Mouse (Mus musculus) heart, embryonic 16.5 days (tissue): ENCODE measurements at regions not wholly inside any gene's neighbourhood (a gene's known extent, or its start where the extent isn't known, plus 50 kb on each side); places are given as distances from the start of the nearest gene placed in this dataset.
A peak's percentile ranks its signal among the peaks of the same experiment; 100 is the strongest.

Experiments
- ATAC-seq: fragments of 200-750 bp; cut with Nextera tagmentation; replicated peaks from 2 replicates; pipeline ENCODE4 v1.8.0; 2017; ENCODE audit warnings: moderate number of reproducible peaks; ENCODE audit not compliant: insufficient read depth, low FRiP score; ENCODE audit errors: extremely low read depth
- H3K27ac ChIP-seq: fragments of 300-500 bp; sonication (generic); 2 replicates; pipeline ENCODE4 v1.5.1; 2014; ENCODE audit warnings: mild to moderate bottlenecking, low read length, control low read depth, moderate library complexity
- H3K27me3 ChIP-seq: fragments of 300-500 bp; sonication (generic); 2 replicates; pipeline ENCODE4 v1.6.1; 2014; ENCODE audit warnings: low read length, mixed read lengths; ENCODE audit not compliant: control insufficient read depth, insufficient read depth
- H3K36me3 ChIP-seq: fragments of 300-500 bp; sonication (generic); 2 replicates; pipeline ENCODE4 v1.6.1; 2014; ENCODE audit not compliant: control insufficient read depth, insufficient read depth
- H3K4me1 ChIP-seq: fragments of 300-500 bp; sonication (generic); 2 replicates; pipeline ENCODE4 v1.6.1; 2014; ENCODE audit warnings: low read length, mixed read lengths; ENCODE audit not compliant: control insufficient read depth, insufficient read depth
- H3K4me2 ChIP-seq: fragments of 300-500 bp; sonication (generic); 2 replicates; pipeline ENCODE4 v1.6.1; 2014; ENCODE audit warnings: low read depth, mild to moderate bottlenecking, control low read depth, low read length
- H3K4me3 ChIP-seq: fragments of 300-500 bp; sonication (generic); 2 replicates; pipeline ENCODE4 v1.5.1; 2014; ENCODE audit warnings: mild to moderate bottlenecking, control low read depth, low read length
- H3K9ac ChIP-seq: fragments of 300-500 bp; sonication (generic); 2 replicates; pipeline ENCODE4 v1.6.1; 2014; ENCODE audit warnings: low read length, control low read depth
- H3K9me3 ChIP-seq: fragments of 300-500 bp; sonication (generic); replicated peaks from 2 replicates; pipeline ENCODE4 v1.6.1; 2016; ENCODE audit warnings: low read length; ENCODE audit not compliant: control insufficient read depth
- WGBS: fragments of 180-500 bp; shearing (Covaris S2); extraction: QIAGEN DNeasy Blood & Tissue Kit; methylation state at CpG from one replicate; pipeline ENCODE4 v1.1.7; 2014; 5-methylcytosine and 5-hydroxymethylcytosine counted together

DNA sequence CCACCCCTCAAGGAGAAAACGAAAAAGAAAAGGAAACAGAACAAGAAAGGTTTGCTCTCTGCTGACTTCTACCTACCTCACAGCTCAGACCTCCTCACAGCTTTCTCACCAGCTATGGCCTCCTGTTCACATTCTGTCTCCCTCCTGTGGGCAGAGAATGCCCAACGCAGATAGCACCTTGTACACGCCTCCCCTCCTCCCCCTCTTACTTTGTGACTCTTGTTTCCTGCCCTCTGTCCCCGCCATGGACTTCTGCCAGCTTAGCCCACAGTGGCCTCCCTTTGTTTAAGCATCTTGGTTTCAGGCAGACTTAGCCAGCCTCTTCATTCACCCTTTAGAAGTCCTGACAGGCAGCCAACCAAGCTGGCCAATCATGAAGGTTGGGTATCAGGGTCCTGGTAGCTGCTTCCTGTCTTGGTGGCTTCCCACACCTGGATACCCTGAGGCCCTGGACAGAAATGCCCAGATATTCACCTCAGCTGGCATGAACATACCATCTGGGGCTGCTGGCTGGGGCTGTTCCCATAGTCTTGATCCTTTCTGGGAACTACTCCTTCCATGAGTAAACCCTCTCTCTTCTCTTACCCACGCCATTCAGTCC lies 1287.2 kb upstream of the A1bg start:
- Histone ChIP-seq H3K27me3 (no peaks in the 10 kb centered on the region), H3K9me3 (no peaks in the 10 kb centered on the region), H3K4me3 (no peak overlapping the region), H3K27ac (no peak overlapping the region), H3K4me2 (no peak overlapping the region), H3K36me3 (no peaks in the 10 kb centered on the region), H3K4me1 (peaks cover 15% of the 10 kb centered on the region), H3K9ac (no peak overlapping the region)
- 0 out of 2 replicates have a peak, but pooled peaks have one; percentile 49 for ATAC-seq
- 45% methylated on average over 5 of the region's 5 CpGs for WGBS

DNA sequence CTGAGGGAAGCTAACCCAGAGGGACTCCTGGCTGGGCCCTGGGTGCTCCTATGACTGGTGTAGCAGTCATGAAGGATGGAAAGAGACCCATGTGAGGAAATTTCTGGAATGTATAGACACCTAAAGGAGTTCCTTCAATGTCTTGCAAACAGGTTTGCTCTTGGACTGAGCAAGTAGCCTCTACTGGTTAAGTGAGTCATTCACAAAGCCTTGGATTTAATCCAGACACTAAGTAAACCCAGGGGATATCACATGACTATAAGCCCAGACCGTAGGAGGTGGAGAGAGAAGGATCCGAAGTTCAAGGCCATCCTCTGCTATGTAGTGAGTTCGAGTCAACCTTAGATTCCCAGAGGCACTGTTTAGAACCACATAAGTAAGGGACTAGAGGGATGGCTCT lies 1286.5 kb upstream of the A1bg start:
- no peak for ATAC-seq
- Histone ChIP-seq H3K9ac (no peak overlapping the region), H3K27ac (no peak overlapping the region), H3K36me3 (no peaks in the 10 kb centered on the region), H3K4me1 (peaks cover 20% of the 10 kb centered on the region), H3K4me2 (no peak overlapping the region), H3K9me3 (no peaks in the 10 kb centered on the region), H3K27me3 (no peaks in the 10 kb centered on the region), H3K4me3 (no peak overlapping the region)
- 84% methylated on average over 3 of the region's 3 CpGs for WGBS

DNA sequence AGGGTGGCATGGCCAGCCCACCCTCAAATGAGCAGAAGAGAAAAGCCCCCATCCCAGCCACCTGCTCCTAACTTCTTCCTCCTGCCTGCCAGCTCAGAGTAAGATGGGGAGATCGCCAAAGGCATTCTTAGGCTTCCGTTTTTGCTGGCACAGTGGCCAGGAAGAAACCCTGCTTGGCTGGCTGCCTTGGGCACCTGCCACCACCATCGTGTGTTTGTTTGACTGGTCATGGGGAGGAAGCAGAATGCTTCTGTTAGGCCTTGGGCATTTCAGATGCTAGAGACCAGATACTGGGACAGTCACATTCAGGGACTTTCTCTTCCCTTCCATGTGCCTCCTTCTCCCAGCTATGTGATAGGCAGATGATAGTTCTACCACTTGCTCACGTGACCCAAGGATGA lies 1283.7 kb upstream of the A1bg start:
- peaks cover 5% of the 10 kb centered on the region for H3K9me3 ChIP-seq
- no peak overlapping the region for H3K27ac ChIP-seq
- peaks cover 24% of the 10 kb centered on the region for H3K4me1 ChIP-seq
- no peaks in the 10 kb centered on the region for H3K36me3 ChIP-seq
- 49% methylated on average over 4 of the region's 4 CpGs for WGBS
- no peak overlapping the region for H3K4me2 ChIP-seq
- no peak; the same call in 1 of the 2 replicates for ATAC-seq
- no peaks in the 10 kb centered on the region for H3K27me3 ChIP-seq
- H3K4me3 ChIP-seq = no peak overlapping the region
- no peak overlapping the region for H3K9ac ChIP-seq

DNA sequence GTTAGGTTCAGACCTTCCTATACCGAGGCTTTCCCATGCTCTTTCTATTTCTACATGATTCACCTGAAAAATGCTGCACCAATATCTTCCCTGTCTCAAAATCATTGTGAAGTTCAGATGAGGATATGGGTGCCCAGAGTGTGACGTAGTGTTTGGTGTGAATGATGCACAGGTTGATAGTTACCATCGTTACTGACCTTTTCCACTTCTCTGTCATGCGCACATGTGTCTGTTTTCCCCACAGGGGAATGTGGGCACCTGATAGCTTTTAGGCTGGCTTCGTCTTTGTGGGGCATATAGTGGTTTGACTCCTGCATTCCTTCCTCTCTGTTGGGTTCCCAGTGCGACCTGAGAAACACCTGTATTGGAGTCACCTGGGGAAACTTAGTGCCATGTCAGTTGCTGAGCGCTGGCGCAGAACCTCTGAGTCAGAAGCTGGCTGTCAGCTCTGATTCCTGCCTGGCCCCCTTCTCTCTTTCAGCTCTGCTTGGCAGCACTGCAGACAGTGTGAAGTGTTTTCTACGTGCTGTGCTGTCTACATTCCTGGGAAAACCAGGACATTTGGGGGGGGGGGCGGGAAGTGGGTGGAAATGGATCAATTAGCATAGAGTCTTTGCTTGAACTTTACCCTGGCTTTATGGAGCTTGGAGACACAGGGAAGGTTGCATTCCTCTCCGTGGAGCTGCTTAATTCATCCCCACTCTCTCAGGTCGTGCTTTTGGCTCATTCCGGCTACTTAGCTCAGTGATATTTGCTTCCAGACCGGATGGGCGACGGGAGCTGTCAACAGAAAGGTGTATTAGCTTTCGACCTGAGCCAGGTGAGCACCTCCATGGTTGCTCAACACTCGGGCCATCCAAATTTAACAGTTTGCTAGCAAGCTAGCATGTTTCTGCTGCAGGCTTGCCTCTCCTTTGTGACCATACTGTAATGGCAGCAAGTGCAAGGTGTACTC lies 1281.4 kb upstream of the A1bg start:
- H3K27me3 ChIP-seq = no peaks in the 10 kb centered on the region
- H3K9me3 ChIP-seq = peaks cover 5% of the 10 kb centered on the region
- no peak overlapping the region for H3K4me3 ChIP-seq
- H3K4me1 ChIP-seq = peaks cover 14% of the 10 kb centered on the region
- 56% methylated on average over 18 of the region's 18 CpGs for WGBS
- no peak overlapping the region for H3K4me2 ChIP-seq
- no peaks in the 10 kb centered on the region for H3K36me3 ChIP-seq
- H3K27ac ChIP-seq = peak overlapping the region; percentile 68
- H3K9ac ChIP-seq = 0 out of 2 replicates have a peak overlapping the region, but pooled peaks have one; percentile 32
- ATAC-seq = peak; percentile 83

DNA sequence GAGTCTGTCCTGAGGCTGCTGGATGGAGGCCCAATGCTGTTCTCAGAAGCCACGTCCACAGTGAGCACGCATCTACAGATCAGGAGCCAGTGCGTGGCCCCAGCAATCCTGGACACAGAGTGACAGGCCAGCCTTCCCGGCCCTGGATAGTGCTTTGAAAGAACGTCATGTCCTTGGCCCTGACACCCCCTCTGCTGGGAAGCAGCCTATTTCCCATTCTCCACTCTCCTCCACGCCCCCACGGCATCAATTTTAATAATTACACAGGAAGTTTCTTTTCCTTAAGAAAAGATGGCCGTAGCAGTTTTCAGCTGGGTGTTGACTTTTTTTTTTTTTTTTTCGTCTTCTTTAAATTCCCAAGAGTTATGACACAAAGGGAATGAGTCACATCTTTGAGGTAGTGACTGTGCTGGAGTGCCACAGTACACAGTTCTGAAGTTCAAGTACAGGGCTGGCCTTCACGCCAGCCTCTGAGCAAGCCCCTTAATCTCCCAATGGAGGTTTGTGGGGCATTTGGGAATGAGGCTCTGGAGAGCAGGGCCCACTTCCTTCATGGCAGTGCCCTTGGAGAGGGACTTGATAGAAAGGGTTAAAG lies 1280.1 kb upstream of the A1bg start:
- ATAC-seq = no peak
- no peak overlapping the region for H3K9ac ChIP-seq

DNA sequence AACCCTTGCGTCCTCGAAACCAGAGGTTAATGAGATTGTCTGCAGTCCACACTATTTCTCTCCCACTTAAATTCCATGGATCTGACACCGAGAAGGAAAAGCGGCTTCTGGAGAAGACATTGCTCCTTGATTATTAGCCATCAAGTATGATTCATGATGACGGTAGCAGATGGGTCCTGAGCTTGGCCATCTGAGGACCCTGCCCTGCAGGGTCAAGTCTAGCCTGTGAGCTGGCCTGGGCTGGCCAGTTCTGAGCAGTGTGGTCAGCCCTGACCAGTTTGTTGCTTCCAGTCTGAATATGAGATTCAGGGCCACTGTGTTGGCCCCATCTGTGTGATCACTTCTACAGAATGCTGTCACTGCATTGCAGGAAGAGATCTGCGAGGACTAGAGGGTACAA lies 1275.9 kb upstream of the A1bg start:
- Histone ChIP-seq H3K4me3 (no peak overlapping the region), H3K27ac (no peak overlapping the region), H3K9me3 (peaks cover 5% of the 10 kb centered on the region), H3K4me1 (no peaks in the 10 kb centered on the region; the same call in 1 of the 2 replicates), H3K4me2 (no peak overlapping the region), H3K36me3 (no peaks in the 10 kb centered on the region), H3K9ac (no peak overlapping the region), H3K27me3 (no peaks in the 10 kb centered on the region)
- 91% methylated on average over 6 of the region's 6 CpGs for WGBS
- no peak for ATAC-seq

More for the DNA sequence above, 1280.1 kb upstream of the A1bg start:
- Histone ChIP-seq H3K9me3 (peaks cover 5% of the 10 kb centered on the region), H3K4me3 (no peak overlapping the region), H3K27me3 (no peaks in the 10 kb centered on the region), H3K36me3 (no peaks in the 10 kb centered on the region), H3K4me1 (peaks cover 14% of the 10 kb centered on the region), H3K4me2 (no peak overlapping the region), H3K27ac (no peak overlapping the region)
- 70% methylated on average over 10 of the region's 10 CpGs for WGBS

DNA sequence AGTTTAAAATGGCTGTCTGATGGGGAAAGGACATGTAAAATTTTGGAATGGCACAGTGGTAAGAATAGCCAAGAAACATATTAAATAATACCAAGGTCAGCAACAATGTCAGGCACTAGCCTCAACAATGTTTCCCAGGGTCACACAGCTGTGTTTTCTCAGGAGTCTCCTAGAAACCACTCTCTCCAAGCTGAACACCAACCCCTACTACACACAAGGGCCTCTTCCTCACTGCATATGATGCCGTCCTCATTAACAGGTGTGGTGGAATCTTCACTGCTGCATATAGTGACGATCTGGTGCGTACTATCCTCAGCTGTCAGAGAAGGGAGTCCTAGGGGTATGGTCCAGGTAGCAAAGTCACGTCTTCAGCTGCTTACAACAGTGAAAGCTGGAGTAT lies 1275.4 kb upstream of the A1bg start:
- H3K4me1 ChIP-seq = no peaks in the 10 kb centered on the region
- H3K36me3 ChIP-seq = no peaks in the 10 kb centered on the region
- ATAC-seq = no peak
- no peak overlapping the region for H3K27ac ChIP-seq
- WGBS = 87% methylated on average over 4 of the region's 4 CpGs
- H3K27me3 ChIP-seq = no peaks in the 10 kb centered on the region
- no peak overlapping the region for H3K4me2 ChIP-seq
- H3K9ac ChIP-seq = no peak overlapping the region
- H3K9me3 ChIP-seq = peaks cover 5% of the 10 kb centered on the region
- H3K4me3 ChIP-seq = no peak overlapping the region

DNA sequence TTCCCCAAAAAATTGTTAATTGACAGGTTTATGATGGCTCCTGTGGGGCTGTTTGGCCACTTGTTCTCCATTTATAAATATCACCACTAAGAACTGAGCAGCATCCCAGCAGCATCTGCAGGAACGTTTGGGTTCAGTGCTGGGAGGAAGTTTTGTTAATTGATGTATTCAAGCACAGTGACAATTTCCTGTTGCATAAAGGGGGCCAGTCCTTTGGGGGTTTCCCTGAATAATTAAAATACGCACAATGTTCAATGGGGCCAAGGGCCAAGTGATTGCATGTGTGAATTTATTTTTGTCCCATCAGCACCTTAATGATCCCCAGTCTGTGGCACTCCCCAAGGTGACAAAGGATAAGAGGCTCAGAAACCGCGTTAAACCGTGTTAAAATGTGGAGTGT lies 1272.6 kb upstream of the A1bg start:
- no peaks in the 10 kb centered on the region for H3K4me1 ChIP-seq
- no peaks in the 10 kb centered on the region for H3K36me3 ChIP-seq
- no peak overlapping the region for H3K27ac ChIP-seq
- no peak overlapping the region for H3K4me3 ChIP-seq
- no peak overlapping the region for H3K9ac ChIP-seq
- H3K9me3 ChIP-seq = no peaks in the 10 kb centered on the region
- no peaks in the 10 kb centered on the region for H3K27me3 ChIP-seq
- ATAC-seq = no peak
- no peak overlapping the region for H3K4me2 ChIP-seq
- WGBS = 53% methylated on average over 5 of the region's 5 CpGs

DNA sequence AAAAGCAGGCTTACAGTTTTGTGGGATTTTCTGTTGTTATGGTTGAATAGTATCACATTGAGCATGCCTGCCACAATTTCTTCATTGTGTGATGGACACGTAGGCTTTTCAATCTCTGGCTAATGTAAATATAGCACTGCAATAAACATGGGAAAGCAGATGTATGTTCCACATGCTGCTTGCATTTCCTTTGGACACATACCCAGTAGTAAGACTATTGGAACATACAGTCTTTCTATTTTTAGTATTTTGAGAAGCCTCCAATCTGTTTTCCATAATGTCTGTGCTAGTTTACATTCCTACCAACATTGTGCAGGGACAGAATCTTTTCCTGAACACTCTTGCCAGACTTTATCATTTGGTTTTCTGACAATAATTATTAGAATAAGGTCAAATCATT lies 1269.9 kb upstream of the A1bg start:
- Histone ChIP-seq H3K36me3 (no peaks in the 10 kb centered on the region), H3K4me2 (no peak overlapping the region), H3K4me3 (no peak overlapping the region), H3K4me1 (no peaks in the 10 kb centered on the region), H3K27me3 (no peaks in the 10 kb centered on the region), H3K9ac (no peak overlapping the region), H3K9me3 (no peaks in the 10 kb centered on the region), H3K27ac (no peak overlapping the region)
- ATAC-seq = no peak
- WGBS = 79% methylated on average over 1 of the region's 1 CpGs
